Comparison of ENCODE assay signal across 12 mouse cellular contexts in genomic region chr10:41003197-41003596, GRCm38 (mm10).
"Had no signal": no experiment of that assay in that cellular context is flagged by ENCODE, and none has a peak within 500 bp of the region (broad histone marks: within the 10 kb centered on the region; RNA-seq: fewer than 3 reads in every experiment).

No protein-coding gene starts in this region.

- DNase-seq: kidney, adult 2 months; kidney, postnatal 10 days; kidney, postnatal 36 days; layer of hippocampus, postnatal 36 days; liver, embryonic 13.5 days; thymus, postnatal 36 days had no signal

- H3K9me3 ChIP-seq: kidney, embryonic 15.5 days; liver, embryonic 13.5 days; midbrain, embryonic 13.5 days; neural tube, embryonic 13.5 days had no signal

- H3K27me3 ChIP-seq: kidney, embryonic 15.5 days; midbrain, embryonic 13.5 days; neural tube, embryonic 13.5 days had no signal

- H3K27ac ChIP-seq: kidney, embryonic 15.5 days; left cerebral cortex, adult 2 months; liver, embryonic 13.5 days; macrophage; midbrain, embryonic 13.5 days; neural tube, embryonic 13.5 days had no signal

- H3K4me1 ChIP-seq: kidney, embryonic 15.5 days had no signal

- H3K4me3 ChIP-seq: kidney, embryonic 15.5 days; left cerebral cortex, adult 2 months; liver, embryonic 13.5 days; midbrain, embryonic 13.5 days; myocyte; neural tube, embryonic 13.5 days had no signal

- H3K36me3 ChIP-seq: kidney, embryonic 15.5 days; liver, embryonic 13.5 days; midbrain, embryonic 13.5 days; neural tube, embryonic 13.5 days had no signal
